Mouse (Mus musculus): ENCODE data around the gene Atxn7l3. TPM values are rescaled to one million over a fixed set of nuclear protein-coding genes. Genes with fewer than 3 reads are reported as not detected.

Gene Atxn7l3
- 17.5 and 22.0 TPM in 2 replicates for polyA plus RNA-seq (2014; fragmentation: Nextera tagmentation; extraction: Ambion mirVana)

- Histone ChIP-seq H3K4me2 (replicated peaks; ENCODE audit: low read depth, low read length) (peak within 1 kb of the TSS; percentile 85), H3K4me3 (ENCODE audit: low read depth, low read length) (peak within 1 kb of the TSS; percentile 95), H3K27me3 (ENCODE audit: control insufficient read depth, insufficient read depth, low read length) (no peaks in the 10 kb centered on the region), H3K4me1 (replicated peaks; ENCODE audit: control insufficient read depth, insufficient read depth, low read length) (peaks cover 8% of the 10 kb centered on the region), H3K9me3 (ENCODE audit: control insufficient read depth, low read length) (no peaks in the 10 kb centered on the region), H3K27ac (ENCODE audit: low read depth, low read length) (peak within 1 kb of the TSS; percentile 99), H3K9ac (ENCODE audit: low read depth, low read length) (peak within 1 kb of the TSS; percentile 88), H3K36me3 (ENCODE audit: control insufficient read depth, insufficient read depth, low read length) (peaks cover 4% of the 10 kb centered on the region; the same call in 1 of the 2 replicates)
- 0% methylated on average over 52 of the region's 125 CpGs for WGBS
- DNase-seq (ENCODE audit: low spot score) (peak; percentile 97), ATAC-seq (ENCODE audit: low FRiP score) (peak; percentile 91)
Observed at GRCm38 (mm10) chr11:102296491-102297472, at the start of gene Atxn7l3. Gene Atxn7l3, minus strand, starts transcription at chr11:102296631.

GRCm38 (mm10) chr11:102344458-102344857 is 48.0 kb upstream of the Atxn7l3 start:
- no peak for ATAC-seq (ENCODE audit: low FRiP score)
- Histone ChIP-seq H3K4me2 (replicated peaks; ENCODE audit: low read depth, low read length) (no peak overlapping the region), H3K9me3 (ENCODE audit: control insufficient read depth, low read length) (no peaks in the 10 kb centered on the region), H3K4me1 (replicated peaks; ENCODE audit: control insufficient read depth, insufficient read depth, low read length) (no peaks in the 10 kb centered on the region), H3K27ac (ENCODE audit: low read depth, low read length) (no peak overlapping the region), H3K4me3 (ENCODE audit: low read depth, low read length) (no peak overlapping the region), H3K36me3 (ENCODE audit: control insufficient read depth, insufficient read depth, low read length) (no peaks in the 10 kb centered on the region), H3K27me3 (ENCODE audit: control insufficient read depth, insufficient read depth, low read length) (no peaks in the 10 kb centered on the region), H3K9ac (ENCODE audit: low read depth, low read length) (no peak overlapping the region)
- 89% methylated on average over 3 of the region's 3 CpGs for WGBS
- no peak for DNase-seq (ENCODE audit: low spot score)

GRCm38 (mm10) chr11:102342742-102343141 is 46.3 kb upstream of the Atxn7l3 start:
- no peaks in the 10 kb centered on the region for H3K4me1 ChIP-seq (replicated peaks; ENCODE audit: control insufficient read depth, insufficient read depth, low read length)
- DNase-seq (ENCODE audit: low spot score) = no peak
- no peak overlapping the region for H3K27ac ChIP-seq (ENCODE audit: low read depth, low read length)
- H3K9ac ChIP-seq (ENCODE audit: low read depth, low read length) = no peak overlapping the region
- 73% methylated on average over 12 of the region's 12 CpGs for WGBS
- H3K4me3 ChIP-seq (ENCODE audit: low read depth, low read length) = no peak overlapping the region
- no peaks in the 10 kb centered on the region for H3K9me3 ChIP-seq (ENCODE audit: control insufficient read depth, low read length)
- H3K4me2 ChIP-seq (replicated peaks; ENCODE audit: low read depth, low read length) = no peak overlapping the region
- no peaks in the 10 kb centered on the region for H3K27me3 ChIP-seq (ENCODE audit: control insufficient read depth, insufficient read depth, low read length)
- no peak for ATAC-seq (ENCODE audit: low FRiP score)
- H3K36me3 ChIP-seq (ENCODE audit: control insufficient read depth, insufficient read depth, low read length) = no peaks in the 10 kb centered on the region

GRCm38 (mm10) chr11:102341101-102341500 is 44.7 kb upstream of the Atxn7l3 start:
- Histone ChIP-seq H3K9ac (ENCODE audit: low read depth, low read length) (no peak overlapping the region), H3K4me2 (replicated peaks; ENCODE audit: low read depth, low read length) (no peak overlapping the region), H3K9me3 (ENCODE audit: control insufficient read depth, low read length) (no peaks in the 10 kb centered on the region), H3K27me3 (ENCODE audit: control insufficient read depth, insufficient read depth, low read length) (no peaks in the 10 kb centered on the region), H3K4me3 (ENCODE audit: low read depth, low read length) (no peak overlapping the region), H3K4me1 (replicated peaks; ENCODE audit: control insufficient read depth, insufficient read depth, low read length) (no peaks in the 10 kb centered on the region), H3K36me3 (ENCODE audit: control insufficient read depth, insufficient read depth, low read length) (no peaks in the 10 kb centered on the region), H3K27ac (ENCODE audit: low read depth, low read length) (no peak overlapping the region)
- DNase-seq (ENCODE audit: low spot score) = no peak
- ATAC-seq (ENCODE audit: low FRiP score) = no peak
- WGBS = 89% methylated on average over 4 of the region's 4 CpGs

GRCm38 (mm10) chr11:102339624-102340023 is 43.2 kb upstream of the Atxn7l3 start:
- Histone ChIP-seq H3K9me3 (ENCODE audit: control insufficient read depth, low read length) (no peaks in the 10 kb centered on the region), H3K4me1 (replicated peaks; ENCODE audit: control insufficient read depth, insufficient read depth, low read length) (no peaks in the 10 kb centered on the region), H3K4me3 (ENCODE audit: low read depth, low read length) (no peak overlapping the region), H3K27ac (ENCODE audit: low read depth, low read length) (no peak overlapping the region), H3K27me3 (ENCODE audit: control insufficient read depth, insufficient read depth, low read length) (no peaks in the 10 kb centered on the region), H3K4me2 (replicated peaks; ENCODE audit: low read depth, low read length) (no peak overlapping the region), H3K36me3 (ENCODE audit: control insufficient read depth, insufficient read depth, low read length) (no peaks in the 10 kb centered on the region), H3K9ac (ENCODE audit: low read depth, low read length) (no peak overlapping the region)
- no peak for DNase-seq (ENCODE audit: low spot score)
- ATAC-seq (ENCODE audit: low FRiP score) = no peak
- WGBS = 51% methylated on average over 4 of the region's 4 CpGs

- Histone ChIP-seq H3K9me3 (ENCODE audit: control insufficient read depth, low read length) (no peaks in the 10 kb centered on the region), H3K4me1 (replicated peaks; ENCODE audit: control insufficient read depth, insufficient read depth, low read length) (no peaks in the 10 kb centered on the region), H3K27me3 (ENCODE audit: control insufficient read depth, insufficient read depth, low read length) (no peaks in the 10 kb centered on the region), H3K27ac (ENCODE audit: low read depth, low read length) (no peak overlapping the region), H3K4me3 (ENCODE audit: low read depth, low read length) (no peak overlapping the region), H3K9ac (ENCODE audit: low read depth, low read length) (no peak overlapping the region), H3K4me2 (replicated peaks; ENCODE audit: low read depth, low read length) (no peak overlapping the region), H3K36me3 (ENCODE audit: control insufficient read depth, insufficient read depth, low read length) (no peaks in the 10 kb centered on the region)
- WGBS = 83% methylated on average over 11 of the region's 11 CpGs
- DNase-seq (ENCODE audit: low spot score) (no peak), ATAC-seq (ENCODE audit: low FRiP score) (no peak)
Observed at GRCm38 (mm10) chr11:102339195-102339594, 42.8 kb upstream of the Atxn7l3 start.

GRCm38 (mm10) chr11:102338561-102338960 is 42.1 kb upstream of the Atxn7l3 start:
- no peak for DNase-seq (ENCODE audit: low spot score)
- Histone ChIP-seq H3K27ac (ENCODE audit: low read depth, low read length) (no peak overlapping the region), H3K9me3 (ENCODE audit: control insufficient read depth, low read length) (no peaks in the 10 kb centered on the region), H3K4me2 (replicated peaks; ENCODE audit: low read depth, low read length) (no peak overlapping the region), H3K4me1 (replicated peaks; ENCODE audit: control insufficient read depth, insufficient read depth, low read length) (no peaks in the 10 kb centered on the region), H3K27me3 (ENCODE audit: control insufficient read depth, insufficient read depth, low read length) (no peaks in the 10 kb centered on the region), H3K9ac (ENCODE audit: low read depth, low read length) (no peak overlapping the region), H3K4me3 (ENCODE audit: low read depth, low read length) (no peak overlapping the region), H3K36me3 (ENCODE audit: control insufficient read depth, insufficient read depth, low read length) (no peaks in the 10 kb centered on the region)
- WGBS = 57% methylated on average over 3 of the region's 3 CpGs
- ATAC-seq (ENCODE audit: low FRiP score) = no peak

- Histone ChIP-seq H3K4me2 (replicated peaks; ENCODE audit: low read depth, low read length) (no peak overlapping the region), H3K4me1 (replicated peaks; ENCODE audit: control insufficient read depth, insufficient read depth, low read length) (no peaks in the 10 kb centered on the region), H3K27me3 (ENCODE audit: control insufficient read depth, insufficient read depth, low read length) (no peaks in the 10 kb centered on the region), H3K9me3 (ENCODE audit: control insufficient read depth, low read length) (no peaks in the 10 kb centered on the region), H3K4me3 (ENCODE audit: low read depth, low read length) (no peak overlapping the region), H3K36me3 (ENCODE audit: control insufficient read depth, insufficient read depth, low read length) (no peaks in the 10 kb centered on the region), H3K27ac (ENCODE audit: low read depth, low read length) (no peak overlapping the region), H3K9ac (ENCODE audit: low read depth, low read length) (no peak overlapping the region)
- DNase-seq (ENCODE audit: low spot score) (no peak), ATAC-seq (ENCODE audit: low FRiP score) (no peak)
- 86% methylated on average over 1 of the region's 1 CpGs for WGBS
Observed at GRCm38 (mm10) chr11:102337921-102338320, 41.5 kb upstream of the Atxn7l3 start.

GRCm38 (mm10) chr11:102336191-102336590 is 39.8 kb upstream of the Atxn7l3 start:
- no peaks in the 10 kb centered on the region for H3K4me1 ChIP-seq (replicated peaks; ENCODE audit: control insufficient read depth, insufficient read depth, low read length)
- no peaks in the 10 kb centered on the region for H3K27me3 ChIP-seq (ENCODE audit: control insufficient read depth, insufficient read depth, low read length)
- H3K27ac ChIP-seq (ENCODE audit: low read depth, low read length) = no peak overlapping the region
- WGBS = 79% methylated on average over 1 of the region's 1 CpGs
- ATAC-seq (ENCODE audit: low FRiP score) (no peak), DNase-seq (ENCODE audit: low spot score) (no peak)
- no peak overlapping the region for H3K4me3 ChIP-seq (ENCODE audit: low read depth, low read length)
- no peaks in the 10 kb centered on the region for H3K36me3 ChIP-seq (ENCODE audit: control insufficient read depth, insufficient read depth, low read length)
- no peaks in the 10 kb centered on the region for H3K9me3 ChIP-seq (ENCODE audit: control insufficient read depth, low read length)
- no peak overlapping the region for H3K4me2 ChIP-seq (replicated peaks; ENCODE audit: low read depth, low read length)
- H3K9ac ChIP-seq (ENCODE audit: low read depth, low read length) = no peak overlapping the region

All from hindbrain, embryonic 11.5 days (tissue).